ENCODE assay signal across 20 mouse cellular contexts in genomic region chr14:12539071-12539470, GRCm38 (mm10).
A peak's percentile ranks its signal among the peaks of the same experiment; 100 is the strongest.
DNase-seq lines count a peak whose midpoint lies in the region; ATAC-seq lines count a peak whose summit lies in the region.
"Had no signal": no experiment of that assay in that cellular context is flagged by ENCODE, and none has a peak within 500 bp of the region (broad histone marks: within the 10 kb centered on the region; RNA-seq: fewer than 3 reads in every experiment).

No protein-coding gene starts in this region.

- intact Hi-C loops in left cerebral cortex, postnatal 4 days (cut with DNase I): no loop called here

- no peak overlapping the region for H3K4me2 ChIP-seq in forebrain, embryonic 15.5 days (replicated peaks)
- H3K4me2 ChIP-seq in forebrain, embryonic 11.5 days (ENCODE audit: low read depth, low read length, severe bottlenecking): no peak overlapping the region
- H3K4me2 ChIP-seq in forebrain, embryonic 16.5 days (ENCODE audit: low read length): no peak overlapping the region
- H3K4me2 ChIP-seq: embryonic facial prominence, embryonic 13.5 days; heart, embryonic 12.5 days had no signal

- H3K9ac ChIP-seq in forebrain, embryonic 15.5 days (replicated peaks): no peak overlapping the region
- H3K9ac ChIP-seq in forebrain, embryonic 11.5 days (ENCODE audit: low read length): no peak overlapping the region
- no peak overlapping the region for H3K9ac ChIP-seq in forebrain, embryonic 16.5 days (replicated peaks; ENCODE audit: low read depth, low read length)
- H3K9ac ChIP-seq: embryonic facial prominence, embryonic 13.5 days; heart, embryonic 12.5 days had no signal

- no peaks in the 10 kb centered on the region for H3K9me3 ChIP-seq in forebrain, embryonic 15.5 days
- H3K9me3 ChIP-seq in forebrain, embryonic 11.5 days (ENCODE audit: control insufficient read depth, low read length): no peaks in the 10 kb centered on the region
- no peaks in the 10 kb centered on the region for H3K9me3 ChIP-seq in forebrain, embryonic 16.5 days (ENCODE audit: control insufficient read depth, low read length)
- H3K9me3 ChIP-seq: embryonic facial prominence, embryonic 13.5 days; G1E; heart, embryonic 12.5 days had no signal

- H3K4me1 ChIP-seq in forebrain, embryonic 15.5 days: no peaks in the 10 kb centered on the region
- H3K4me1 ChIP-seq in forebrain, embryonic 11.5 days (replicated peaks; ENCODE audit: control insufficient read depth, insufficient read depth, low read length): no peaks in the 10 kb centered on the region
- no peaks in the 10 kb centered on the region for H3K4me1 ChIP-seq in forebrain, embryonic 16.5 days (replicated peaks; ENCODE audit: control insufficient read depth, insufficient read depth, low read length)
- H3K4me1 ChIP-seq: embryonic facial prominence, embryonic 13.5 days; heart, embryonic 12.5 days had no signal

- H3K27me3 ChIP-seq in forebrain, embryonic 15.5 days: no peaks in the 10 kb centered on the region
- H3K27me3 ChIP-seq in forebrain, embryonic 11.5 days (ENCODE audit: control insufficient read depth, insufficient read depth, low read length): no peaks in the 10 kb centered on the region
- no peaks in the 10 kb centered on the region for H3K27me3 ChIP-seq in forebrain, embryonic 16.5 days (replicated peaks; ENCODE audit: control insufficient read depth, insufficient read depth, low read length)
- H3K27me3 ChIP-seq: heart, embryonic 12.5 days had no signal

- WGBS in forebrain, embryonic 15.5 days: 70% methylated on average over 5 of the region's 5 CpGs
- 90% methylated on average over 5 of the region's 5 CpGs for WGBS in forebrain, embryonic 11.5 days
- 62% methylated on average over 5 of the region's 5 CpGs for WGBS in forebrain, embryonic 16.5 days

- ATAC-seq in forebrain, embryonic 15.5 days (replicated peaks): peak; percentile 57
- no peak for ATAC-seq in forebrain, embryonic 11.5 days (replicated peaks; ENCODE audit: low FRiP score)
- ATAC-seq in forebrain, embryonic 16.5 days: 0 out of 2 replicates have a peak, but pooled peaks have one; percentile 43
- ATAC-seq: CD4-positive, CD25-positive, alpha-beta regulatory T cell, adult 4 months; hindbrain, embryonic 16.5 days had no signal

- peaks cover 7% of the 10 kb centered on the region; the same call in 1 of the 2 replicates for H3K36me3 ChIP-seq in forebrain, embryonic 15.5 days
- no peaks in the 10 kb centered on the region for H3K36me3 ChIP-seq in forebrain, embryonic 11.5 days (ENCODE audit: control insufficient read depth, insufficient read depth, low read length)
- no peaks in the 10 kb centered on the region for H3K36me3 ChIP-seq in forebrain, embryonic 16.5 days (ENCODE audit: control insufficient read depth, insufficient read depth)
- H3K36me3 ChIP-seq: embryonic facial prominence, embryonic 13.5 days; G1E; heart, embryonic 12.5 days had no signal

- no peak overlapping the region for H3K4me3 ChIP-seq in forebrain, embryonic 15.5 days
- H3K4me3 ChIP-seq in forebrain, embryonic 11.5 days (ENCODE audit: low read depth, low read length): no peak overlapping the region
- no peak overlapping the region for H3K4me3 ChIP-seq in forebrain, embryonic 16.5 days (replicated peaks; ENCODE audit: low read length)
- H3K4me3 ChIP-seq: embryonic facial prominence, embryonic 13.5 days; gastrocnemius, adult 2 months; heart, embryonic 12.5 days had no signal

- DNase-seq in cerebellum, postnatal 10 days: peak; percentile 24 to 53
- DNase-seq in cerebellum, adult 9-11 months: no peak
- DNase-seq in forebrain, embryonic 11.5 days (ENCODE audit: low spot score): no peak
- peak; percentile 13 for DNase-seq in left cerebral cortex, postnatal 4 days
- DNase-seq in left cerebral cortex, adult 8-10 months (ENCODE audit: low spot score in 2 of 2): no peak
- no peak for DNase-seq in adrenal gland, postnatal 14 days
- DNase-seq: adrenal gland, adult 8-10 months; B cell, adult 2 months; cerebellum, adult 18-20 months; cerebellum, postnatal 36 days; gastrocnemius, adult 2 months; gastrocnemius, postnatal 25 days; kidney, adult 11 months had no signal

- no peak overlapping the region for H3K27ac ChIP-seq in forebrain, embryonic 15.5 days (replicated peaks)
- H3K27ac ChIP-seq in forebrain, embryonic 11.5 days (ENCODE audit: low read depth, low read length): no peak overlapping the region
- no peak overlapping the region for H3K27ac ChIP-seq in forebrain, embryonic 16.5 days (ENCODE audit: low read length)
- H3K27ac ChIP-seq: embryonic facial prominence, embryonic 13.5 days; gastrocnemius, adult 2 months had no signal

Comparison
In these comparisons a context has a peak if more than half of its experiments do, and no peak if none do; other contexts are left out.
1. DNase-seq: peak in cerebellum, postnatal 10 days (2 of 2) and left cerebral cortex, postnatal 4 days (single experiment); none in cerebellum, adult 9-11 months (single experiment), forebrain, embryonic 11.5 days (single experiment), left cerebral cortex, adult 8-10 months (0 of 2) and adrenal gland, postnatal 14 days (single experiment).